Mouse (Mus musculus) forebrain, embryonic 16.5 days (tissue): Measurements from ENCODE around the gene Mkrn2. TPM values are rescaled to one million over a fixed set of nuclear protein-coding genes. Genes with fewer than 3 reads are reported as not detected.

Experiments used
- ATAC-seq: fragments of 200-750 bp; cut with Nextera tagmentation; 2 replicates; pipeline ENCODE4 v1.8.0; 2017; ENCODE audit warnings: mild to moderate bottlenecking, moderate library complexity
- H3K27ac ChIP-seq: fragments of 300-500 bp; sonication (generic); 2 replicates; pipeline ENCODE4 v1.5.1; 2014; ENCODE audit warnings: low read length, control low read depth
- H3K27me3 ChIP-seq: fragments of 300-500 bp; sonication (generic); replicated peaks from 2 replicates; pipeline ENCODE4 v1.6.1; 2014; ENCODE audit warnings: low read length; ENCODE audit not compliant: control insufficient read depth, insufficient read depth
- H3K36me3 ChIP-seq: fragments of 300-500 bp; sonication (generic); 2 replicates; pipeline ENCODE4 v1.6.1; 2014; ENCODE audit not compliant: control insufficient read depth, insufficient read depth
- H3K4me1 ChIP-seq: fragments of 300-500 bp; sonication (generic); replicated peaks from 2 replicates; pipeline ENCODE4 v1.6.1; 2014; ENCODE audit warnings: low read length; ENCODE audit not compliant: control insufficient read depth, insufficient read depth
- H3K4me2 ChIP-seq: fragments of 300-500 bp; sonication (generic); 2 replicates; pipeline ENCODE4 v1.6.1; 2014; ENCODE audit warnings: mild to moderate bottlenecking, low read length, control low read depth
- H3K4me3 ChIP-seq: fragments of 300-500 bp; sonication (generic); replicated peaks from 2 replicates; pipeline ENCODE4 v1.5.1; 2014; ENCODE audit warnings: mild to moderate bottlenecking, low read length, control low read depth
- H3K9ac ChIP-seq: fragments of 300-500 bp; sonication (generic); replicated peaks from 2 replicates; pipeline ENCODE4 v1.6.1; 2014; ENCODE audit warnings: low read depth, low read length, control low read depth
- H3K9me3 ChIP-seq: fragments of 300-500 bp; sonication (generic); 2 replicates; pipeline ENCODE4 v1.6.1; 2016; ENCODE audit warnings: low read length; ENCODE audit not compliant: control insufficient read depth
- WGBS: fragments of 180-500 bp; shearing (Covaris S2); extraction: QIAGEN DNeasy Blood & Tissue Kit; methylation state at CpG from one replicate; pipeline ENCODE4 v1.1.7; 2014; 5-methylcytosine and 5-hydroxymethylcytosine counted together
- polyA plus RNA-seq: library from polyadenylated mRNA; unstranded; fragments of >200 nt; fragmentation: Nextera tagmentation; extraction: Ambion mirVana; gene quantifications from 2 replicates; pipeline ENCODE4 v1.2.1, GENCODE M21; 2015

Gene Mkrn2
- 42.7 and 45.6 TPM in 2 replicates for polyA plus RNA-seq

DNA sequence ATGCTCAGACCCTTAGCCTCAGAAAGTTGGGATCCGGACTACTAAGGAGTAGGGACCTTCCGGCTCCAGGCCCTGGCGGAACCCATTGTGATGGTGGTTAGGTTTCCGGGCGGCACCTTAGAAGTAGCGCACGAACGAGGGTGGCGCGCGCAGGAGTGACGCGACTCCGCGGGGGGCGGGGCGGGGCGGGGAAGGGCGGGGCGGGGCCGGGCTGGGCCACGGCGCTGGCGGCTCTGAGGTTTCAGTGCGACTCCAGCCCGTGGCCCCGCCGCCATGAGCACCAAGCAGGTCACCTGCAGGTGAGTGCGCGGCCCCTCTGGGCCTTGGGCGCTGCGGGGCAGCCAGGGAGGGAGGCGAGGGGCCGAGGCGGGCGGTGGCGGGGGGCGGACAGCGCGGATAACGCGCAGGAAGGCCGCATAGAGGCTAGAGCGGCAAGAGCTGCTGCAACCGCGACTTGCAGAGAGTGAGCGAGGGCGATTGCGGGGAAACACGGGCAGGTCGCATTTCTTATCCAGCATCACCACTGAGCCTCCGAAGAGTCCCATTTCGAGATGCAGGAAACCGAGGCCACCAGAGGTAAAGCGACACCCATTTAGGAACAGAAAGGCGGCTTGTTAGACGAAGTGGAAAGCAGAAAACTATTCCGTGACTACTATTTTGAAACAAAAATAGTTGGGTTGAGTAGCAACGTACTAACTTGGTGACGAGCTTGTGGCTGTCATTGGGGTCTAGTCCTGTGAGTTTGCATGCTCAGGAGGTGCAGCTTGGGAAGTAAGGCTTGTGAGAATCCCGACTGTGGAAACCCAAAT is at the start of gene Mkrn2:
Gene Mkrn2 (plus strand): TSS at position 188 of the 809 bp plus-strand sequence.
- peak within 1 kb of the TSS; percentile 76 for H3K4me3 ChIP-seq
- peak within 1 kb of the TSS; percentile 75 for H3K9ac ChIP-seq
- no peaks in the 10 kb centered on the region for H3K27me3 ChIP-seq
- peaks cover 8% of the 10 kb centered on the region for H3K4me1 ChIP-seq
- under 1% methylated on average over 58 of the region's 61 CpGs for WGBS
- H3K4me2 ChIP-seq = peak within 1 kb of the TSS; percentile 69
- no peaks in the 10 kb centered on the region for H3K9me3 ChIP-seq
- H3K36me3 ChIP-seq = no peaks in the 10 kb centered on the region
- peak; percentile 95 for ATAC-seq
- H3K27ac ChIP-seq = peak within 1 kb of the TSS; percentile 76

DNA sequence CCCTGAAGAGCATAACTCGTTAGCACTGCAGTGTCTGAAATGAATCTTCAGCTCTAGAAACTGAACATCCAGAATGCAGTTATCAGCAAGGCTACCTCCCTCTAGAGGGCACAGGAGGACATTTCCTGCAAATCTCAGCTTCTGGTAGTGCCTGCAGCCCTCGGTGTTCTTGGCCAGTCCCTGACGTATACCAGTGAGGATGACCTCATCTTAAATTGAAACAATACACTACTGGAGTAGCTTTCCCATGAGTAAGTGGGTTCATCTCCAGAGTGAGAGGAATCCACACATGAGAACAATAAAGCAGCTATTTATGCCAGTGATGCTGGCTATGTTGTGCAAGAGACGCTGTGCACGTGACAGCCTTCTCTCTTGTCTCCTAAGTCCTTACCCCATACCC is 46.2 kb upstream of the Mkrn2 start:
- WGBS = 82% methylated on average over 5 of the region's 5 CpGs
- ATAC-seq = no peak
- H3K27me3 ChIP-seq = no peaks in the 10 kb centered on the region
- peaks cover 16% of the 10 kb centered on the region for H3K36me3 ChIP-seq
- no peak overlapping the region for H3K9ac ChIP-seq
- no peaks in the 10 kb centered on the region for H3K4me1 ChIP-seq
- no peak overlapping the region for H3K27ac ChIP-seq
- H3K4me3 ChIP-seq = no peak overlapping the region
- H3K9me3 ChIP-seq = no peaks in the 10 kb centered on the region
- H3K4me2 ChIP-seq = no peak overlapping the region

DNA sequence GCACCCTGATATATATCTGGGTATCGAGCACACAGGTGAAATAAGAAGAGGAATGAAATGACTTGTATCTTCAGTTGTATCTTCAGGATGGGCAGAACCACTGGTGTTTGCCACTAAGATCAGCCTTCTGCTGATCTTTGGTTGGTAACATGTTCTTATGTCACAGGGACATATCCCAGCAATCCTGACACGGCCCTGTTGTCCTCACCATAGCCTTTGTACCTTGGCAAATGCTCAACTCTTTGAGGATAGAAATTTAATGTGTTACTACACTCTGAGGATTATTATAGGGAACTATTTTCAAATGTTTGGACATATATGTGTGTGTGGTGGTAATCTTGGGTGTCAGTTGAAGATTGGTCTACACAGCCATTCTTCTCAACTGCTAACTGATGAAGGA is 43.5 kb upstream of the Mkrn2 start:
- no peak for ATAC-seq

DNA sequence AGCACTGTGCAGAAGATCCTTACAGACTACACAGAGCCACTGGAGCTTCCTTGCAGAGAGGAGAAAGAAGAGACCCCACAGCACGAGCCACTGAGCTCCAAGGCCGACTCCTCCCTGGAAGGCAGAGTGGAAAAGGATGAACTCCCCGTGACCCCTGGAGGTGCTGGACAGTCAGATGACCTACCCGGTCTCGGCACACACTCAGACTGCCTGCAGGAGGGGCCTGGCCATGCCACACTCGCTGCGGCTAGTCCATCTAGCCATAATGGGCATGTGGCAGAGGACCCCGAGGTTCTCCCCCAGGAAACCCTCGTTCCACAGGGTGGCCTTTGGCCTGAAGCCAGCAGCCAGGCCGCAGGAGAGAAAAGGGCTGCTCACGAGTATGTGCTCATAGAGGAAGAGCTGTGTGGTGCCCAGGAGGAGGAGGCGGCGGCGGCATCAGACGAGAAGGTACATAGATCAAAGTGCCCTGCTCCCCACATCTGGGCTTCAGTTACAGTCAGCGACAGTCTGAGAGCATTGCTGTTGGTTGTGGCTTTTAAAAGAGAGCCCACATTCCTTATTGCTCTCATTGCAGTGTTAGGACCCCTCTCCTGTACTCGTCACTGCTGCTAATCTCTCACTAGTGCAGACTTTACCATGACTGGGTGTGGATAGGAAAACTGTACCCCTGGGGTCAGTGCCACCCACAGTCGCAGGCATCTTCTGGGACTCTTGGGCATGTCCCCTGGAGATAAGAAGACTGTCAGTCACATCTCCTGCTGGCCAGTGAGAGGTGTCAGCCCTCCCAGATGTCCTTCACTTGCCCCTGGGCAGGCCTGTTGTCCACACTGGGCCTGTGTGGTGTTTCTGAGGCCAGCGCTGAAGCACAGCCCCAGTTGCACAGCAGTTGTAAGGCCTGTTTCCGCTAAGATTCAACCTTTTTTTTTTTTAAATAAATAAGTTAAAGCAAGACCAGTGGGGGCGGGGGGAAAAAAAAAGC is 41.8 kb upstream of the Mkrn2 start:
- Histone ChIP-seq H3K27me3 (no peaks in the 10 kb centered on the region), H3K36me3 (peaks cover 29% of the 10 kb centered on the region), H3K27ac (no peak overlapping the region), H3K4me3 (no peak overlapping the region), H3K9me3 (no peaks in the 10 kb centered on the region), H3K4me1 (no peaks in the 10 kb centered on the region), H3K9ac (no peak overlapping the region), H3K4me2 (no peak overlapping the region)
- 85% methylated on average over 21 of the region's 21 CpGs for WGBS
- ATAC-seq = no peak

More for the DNA sequence above, 43.5 kb upstream of the Mkrn2 start:
- Histone ChIP-seq H3K9me3 (no peaks in the 10 kb centered on the region), H3K27me3 (no peaks in the 10 kb centered on the region), H3K36me3 (peaks cover 22% of the 10 kb centered on the region), H3K9ac (no peak overlapping the region), H3K4me3 (no peak overlapping the region), H3K4me2 (no peak overlapping the region), H3K27ac (no peak overlapping the region), H3K4me1 (no peaks in the 10 kb centered on the region)
- WGBS = 93% methylated on average over 2 of the region's 2 CpGs

DNA sequence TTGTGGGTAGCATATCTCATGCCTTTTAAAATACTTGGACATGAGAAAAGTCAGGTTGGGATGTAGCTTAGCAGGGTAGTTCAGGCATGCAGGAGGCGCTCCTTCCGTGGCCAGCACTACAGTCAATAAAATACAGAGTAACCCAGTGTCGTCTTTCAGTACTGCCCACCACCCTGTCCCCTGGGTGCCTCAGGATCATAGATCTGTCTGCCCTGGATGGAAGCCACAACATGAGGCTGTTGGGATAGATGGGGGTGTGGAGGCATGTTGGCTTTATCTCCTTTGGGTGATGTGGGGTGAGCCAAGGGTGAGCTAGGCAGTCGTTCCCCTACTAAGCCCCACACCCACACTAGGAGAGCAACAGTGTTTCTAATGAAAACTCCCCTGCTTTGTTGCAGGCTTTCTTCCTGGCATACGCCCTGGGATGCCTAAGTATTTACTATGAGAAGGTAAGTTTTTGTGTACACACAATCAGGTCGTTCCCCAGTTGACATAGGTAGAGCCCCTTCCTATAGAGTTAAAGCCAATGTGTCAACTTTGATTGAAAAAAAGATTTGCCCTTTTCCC is 36.1 kb upstream of the Mkrn2 start:
- Histone ChIP-seq H3K36me3 (peaks cover 34% of the 10 kb centered on the region), H3K27me3 (no peaks in the 10 kb centered on the region), H3K27ac (no peak overlapping the region), H3K9me3 (no peaks in the 10 kb centered on the region), H3K4me1 (no peaks in the 10 kb centered on the region), H3K4me3 (no peak overlapping the region), H3K4me2 (no peak overlapping the region), H3K9ac (no peak overlapping the region)
- 96% methylated on average over 6 of the region's 6 CpGs for WGBS
- ATAC-seq = no peak

DNA sequence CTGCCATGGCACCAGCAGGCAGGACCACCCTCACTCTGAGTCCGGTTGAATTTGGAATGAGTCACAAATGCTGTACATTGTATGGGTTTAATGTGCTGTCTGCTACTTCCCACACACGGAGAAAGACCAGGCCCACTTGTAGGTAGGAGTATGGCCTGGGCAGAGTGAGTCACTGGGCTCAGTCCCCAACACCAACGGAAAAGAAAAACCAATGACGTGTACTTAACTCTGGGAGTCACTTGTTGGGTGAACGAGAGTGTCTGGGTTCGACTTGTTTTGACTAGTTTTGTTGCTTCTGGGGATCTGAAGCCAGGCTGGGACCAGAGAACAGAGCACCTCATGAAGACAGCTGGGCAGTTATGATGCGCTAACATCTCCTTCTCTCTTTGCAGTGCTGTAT is 27.5 kb upstream of the Mkrn2 start:
- Histone ChIP-seq H3K36me3 (peaks cover 38% of the 10 kb centered on the region), H3K9ac (no peak overlapping the region), H3K4me3 (no peak overlapping the region), H3K9me3 (no peaks in the 10 kb centered on the region), H3K4me1 (no peaks in the 10 kb centered on the region), H3K27ac (no peak overlapping the region), H3K27me3 (no peaks in the 10 kb centered on the region), H3K4me2 (no peak overlapping the region)
- ATAC-seq = no peak
- 93% methylated on average over 7 of the region's 7 CpGs for WGBS

DNA sequence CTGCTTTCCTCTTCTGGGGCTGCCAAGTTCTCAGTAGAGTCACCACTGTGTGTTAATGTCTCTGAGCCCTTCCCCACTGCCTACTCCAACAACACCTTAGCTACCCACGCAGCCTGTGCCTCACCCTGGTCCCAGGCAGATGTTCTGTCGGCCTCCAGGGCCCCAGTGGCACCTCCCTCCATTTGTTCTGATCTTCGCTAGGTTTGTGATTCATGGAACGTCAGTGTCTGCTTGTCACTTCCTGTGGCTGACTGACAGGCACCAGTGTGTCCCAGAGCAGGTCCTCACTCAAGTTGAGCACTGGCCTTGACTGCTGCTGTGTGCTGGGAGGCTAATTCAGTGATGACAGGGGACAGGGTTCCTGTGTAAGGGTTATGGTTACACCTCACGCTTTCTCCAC is 24.3 kb upstream of the Mkrn2 start:
- Histone ChIP-seq H3K27me3 (no peaks in the 10 kb centered on the region), H3K9me3 (no peaks in the 10 kb centered on the region), H3K4me1 (no peaks in the 10 kb centered on the region), H3K4me2 (no peak overlapping the region), H3K36me3 (peaks cover 30% of the 10 kb centered on the region), H3K4me3 (no peak overlapping the region), H3K9ac (no peak overlapping the region), H3K27ac (no peak overlapping the region)
- ATAC-seq = no peak
- 93% methylated on average over 5 of the region's 5 CpGs for WGBS

DNA sequence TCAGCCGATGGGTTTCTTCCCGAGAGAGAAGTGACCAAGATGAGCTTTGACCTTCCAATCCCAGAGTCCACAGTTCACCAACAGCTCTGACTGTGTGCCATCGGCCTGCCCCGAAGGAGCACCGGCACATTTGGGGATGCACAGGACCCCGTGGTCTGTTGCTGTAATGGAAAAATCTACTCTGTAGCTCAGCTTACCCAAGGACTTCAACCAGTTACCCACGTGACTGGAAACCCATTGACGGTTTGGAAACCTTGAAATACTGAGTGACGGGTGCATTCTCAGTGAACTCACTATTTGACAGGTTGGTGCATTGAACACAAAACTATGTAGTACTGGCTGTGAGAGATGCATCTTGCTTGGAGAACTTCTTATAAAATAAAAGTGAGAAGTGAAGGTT is 23.8 kb upstream of the Mkrn2 start:
- H3K9me3 ChIP-seq = no peaks in the 10 kb centered on the region
- no peak overlapping the region for H3K4me3 ChIP-seq
- no peaks in the 10 kb centered on the region for H3K4me1 ChIP-seq
- no peaks in the 10 kb centered on the region for H3K27me3 ChIP-seq
- WGBS = 78% methylated on average over 9 of the region's 9 CpGs
- H3K4me2 ChIP-seq = no peak overlapping the region
- peaks cover 30% of the 10 kb centered on the region for H3K36me3 ChIP-seq
- no peak overlapping the region for H3K9ac ChIP-seq
- ATAC-seq = no peak
- H3K27ac ChIP-seq = no peak overlapping the region

DNA sequence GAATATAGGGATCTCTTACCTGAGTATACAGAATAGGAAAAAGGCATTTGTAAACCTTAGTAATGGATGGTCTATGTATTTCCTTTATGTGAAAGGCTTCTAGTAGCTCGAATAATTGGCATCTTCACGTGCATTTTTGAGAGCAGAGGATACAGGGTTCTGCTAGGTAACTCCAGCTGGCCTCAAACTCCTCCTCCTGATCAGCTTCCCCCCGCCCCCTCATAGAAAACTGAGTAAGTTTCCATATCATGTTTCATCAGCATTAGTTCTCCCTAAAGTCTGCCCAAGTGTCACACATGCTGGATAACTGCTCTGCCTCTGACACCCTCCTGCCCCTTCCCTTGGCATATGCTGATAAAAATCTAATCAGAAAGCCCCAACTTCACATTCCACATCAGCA is 20.9 kb upstream of the Mkrn2 start:
- no peaks in the 10 kb centered on the region for H3K9me3 ChIP-seq
- no peak overlapping the region for H3K27ac ChIP-seq
- peaks cover 25% of the 10 kb centered on the region for H3K36me3 ChIP-seq
- no peak overlapping the region for H3K4me2 ChIP-seq
- 88% methylated on average over 3 of the region's 3 CpGs for WGBS
- no peak for ATAC-seq
- H3K9ac ChIP-seq = no peak overlapping the region
- H3K4me1 ChIP-seq = no peaks in the 10 kb centered on the region
- no peak overlapping the region for H3K4me3 ChIP-seq
- no peaks in the 10 kb centered on the region for H3K27me3 ChIP-seq
